Mouse (Mus musculus): ENCODE measurements around the gene Asb4. TPM values are rescaled to one million over a fixed set of nuclear protein-coding genes. Genes with fewer than 3 reads are reported as not detected.
A peak's percentile ranks its signal among the peaks of the same experiment; 100 is the strongest.
"Not testable (repeated sequence)": the region's sequence is repeated elsewhere in the genome, so short reads cannot be mapped to it uniquely, and the experiment has no call there.

The Asb4 gene
- total RNA-seq (2021) = 1 to 10 TPM; 7.3 to 9.3 TPM
- long read RNA-seq, experiment 1, partial matches to known transcripts = 13 of 13 reads
- long read RNA-seq, experiment 1, other reads (novel, unspliced or antisense) = 0 of 13 reads
- long read RNA-seq, experiment 2, partial matches to known transcripts = 23 of 24 reads
- long read RNA-seq, experiment 2, other reads (novel, unspliced or antisense) = 1 of 24 reads

GRCm38 (mm10) chr6:5383336-5384177 lies at the start of gene Asb4:
Gene Asb4, plus strand, starts transcription at chr6:5383386.
- intact Hi-C loops (cut with DNase I; ENCODE audit: low total_unique reads) = loop anchor here (10.0 kb wide), 2 partner anchors 249 to 829 kb away; no protein-coding TSS in a partner anchor
- DNase-seq = no peak

GRCm38 (mm10) chr6:5334021-5334420 lies 49.2 kb upstream of the Asb4 start:
- no peak for DNase-seq
- intact Hi-C loops (cut with DNase I; ENCODE audit: low total_unique reads) = no loop called here

- DNase-seq; intact Hi-C loops (cut with DNase I; ENCODE audit: low total_unique reads): not testable (repeated sequence)
Measured at GRCm38 (mm10) chr6:5336016-5336415, 47.2 kb upstream of the Asb4 start.

DNA sequence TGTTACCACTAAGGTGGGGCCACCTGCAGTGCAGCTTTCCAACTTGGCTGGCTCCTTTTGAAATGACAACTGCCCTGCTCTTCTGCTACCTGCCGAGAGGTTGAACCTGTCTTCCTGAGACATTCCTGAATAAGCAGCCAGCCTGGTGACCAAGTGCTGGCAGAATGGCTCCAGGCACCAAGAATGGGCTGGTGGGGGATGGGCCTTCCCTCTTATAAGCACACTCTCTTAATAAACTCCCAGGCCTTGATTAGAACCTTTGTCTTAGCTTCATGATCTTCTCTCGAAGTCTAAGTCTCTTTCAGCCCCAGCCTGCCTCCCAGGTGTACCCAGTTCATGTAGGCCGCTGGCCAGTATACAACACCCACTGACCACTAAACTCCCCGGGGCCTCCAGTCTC lies 44.4 kb upstream of the Asb4 start:
- DNase-seq; intact Hi-C loops (cut with DNase I; ENCODE audit: low total_unique reads): not testable (repeated sequence)

DNA sequence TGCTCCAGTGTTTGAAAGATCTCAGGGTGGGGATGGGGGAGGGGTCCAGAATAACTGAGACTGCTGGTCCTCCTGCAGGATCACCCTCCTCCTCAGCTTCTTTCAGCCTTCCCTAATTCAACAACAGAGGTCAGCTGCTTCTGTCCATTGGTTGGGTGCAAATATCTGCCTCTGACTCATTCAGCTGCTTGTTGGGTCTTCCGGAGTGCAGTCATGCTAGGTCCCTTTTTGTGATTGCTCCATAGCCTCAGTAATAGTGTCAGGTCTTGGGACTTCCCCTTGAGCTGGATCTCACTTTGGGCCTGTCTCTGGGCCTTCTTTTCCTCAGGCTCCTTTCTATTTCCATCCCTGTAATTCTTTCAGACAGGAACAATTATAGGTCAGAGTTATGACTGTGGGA lies 43.9 kb upstream of the Asb4 start:
- DNase-seq; intact Hi-C loops (cut with DNase I; ENCODE audit: low total_unique reads): not testable (repeated sequence)

- intact Hi-C loops (cut with DNase I; ENCODE audit: low total_unique reads) = no loop called here
- no peak for DNase-seq
Measured at GRCm38 (mm10) chr6:5344255-5344654, 38.9 kb upstream of the Asb4 start.

- DNase-seq = no peak
- intact Hi-C loops (cut with DNase I; ENCODE audit: low total_unique reads) = no loop called here
Measured at GRCm38 (mm10) chr6:5357873-5358272, 25.3 kb upstream of the Asb4 start.

DNA sequence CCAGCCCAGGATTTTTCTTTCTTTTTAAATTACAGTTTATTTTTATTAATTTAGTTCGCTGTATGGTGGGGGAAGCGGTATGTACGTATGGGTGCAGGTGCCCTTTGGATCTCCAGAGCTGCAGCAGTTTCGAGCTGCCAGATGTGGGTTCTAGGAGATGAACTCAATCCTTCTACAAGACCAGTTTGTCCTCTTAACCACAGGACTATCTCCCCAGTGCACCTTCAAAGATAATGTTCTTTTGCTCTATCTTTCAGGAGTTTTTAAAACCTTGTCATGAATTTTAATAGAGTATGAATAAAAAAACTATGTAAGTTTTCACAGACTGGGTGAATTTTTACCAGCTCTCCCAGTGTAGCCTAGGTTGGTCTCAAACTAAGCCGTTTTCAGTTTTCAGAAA lies 22.8 kb upstream of the Asb4 start:
- intact Hi-C loops (cut with DNase I; ENCODE audit: low total_unique reads) = no loop called here

GRCm38 (mm10) chr6:5361987-5362386 lies 21.2 kb upstream of the Asb4 start:
- intact Hi-C loops (cut with DNase I; ENCODE audit: low total_unique reads) = no loop called here
- DNase-seq = no peak

More for the DNA sequence above, 22.8 kb upstream of the Asb4 start:
- no peak for DNase-seq

DNA sequence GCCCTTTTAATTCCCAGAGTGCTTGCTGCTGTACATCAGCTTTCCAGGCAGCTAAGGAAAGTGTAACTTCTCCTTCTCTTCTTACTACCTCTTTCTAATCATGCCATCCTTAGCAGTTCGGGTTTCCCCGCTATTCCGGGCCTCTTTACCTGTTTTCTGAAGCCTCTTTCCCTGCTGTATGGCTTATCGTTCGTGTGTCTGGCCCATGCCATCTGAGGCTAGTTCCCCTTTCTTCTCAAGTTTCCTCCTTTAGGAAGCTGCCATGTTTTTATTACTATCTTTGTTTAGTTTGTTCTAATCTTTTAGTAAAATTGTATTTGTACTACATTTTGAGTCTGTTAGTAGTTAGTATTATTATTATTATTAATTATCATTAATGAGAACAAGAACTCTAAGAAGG lies 17.3 kb upstream of the Asb4 start:
- no peak for DNase-seq
- intact Hi-C loops (cut with DNase I; ENCODE audit: low total_unique reads) = no loop called here

DNA sequence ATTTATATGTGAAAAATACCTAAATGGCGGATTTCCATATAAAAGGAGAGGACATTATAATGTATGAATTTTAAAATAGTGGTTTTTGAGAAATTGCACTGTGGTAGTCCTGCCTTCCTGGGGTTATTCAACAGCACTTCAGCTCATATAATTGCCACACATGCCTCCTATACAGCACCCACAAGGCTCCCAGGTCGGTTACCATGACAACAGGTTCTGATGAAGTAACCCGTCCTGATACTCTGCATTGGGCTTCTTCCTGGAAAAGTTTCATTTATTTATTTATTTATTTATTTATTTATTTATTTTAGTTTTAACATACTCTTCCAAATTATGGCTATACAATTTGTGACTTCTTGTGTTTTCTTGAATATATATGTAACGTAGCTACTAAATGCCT lies 6.3 kb upstream of the Asb4 start:
- intact Hi-C loops (cut with DNase I; ENCODE audit: low total_unique reads) = no loop called here
- no peak for DNase-seq

DNA sequence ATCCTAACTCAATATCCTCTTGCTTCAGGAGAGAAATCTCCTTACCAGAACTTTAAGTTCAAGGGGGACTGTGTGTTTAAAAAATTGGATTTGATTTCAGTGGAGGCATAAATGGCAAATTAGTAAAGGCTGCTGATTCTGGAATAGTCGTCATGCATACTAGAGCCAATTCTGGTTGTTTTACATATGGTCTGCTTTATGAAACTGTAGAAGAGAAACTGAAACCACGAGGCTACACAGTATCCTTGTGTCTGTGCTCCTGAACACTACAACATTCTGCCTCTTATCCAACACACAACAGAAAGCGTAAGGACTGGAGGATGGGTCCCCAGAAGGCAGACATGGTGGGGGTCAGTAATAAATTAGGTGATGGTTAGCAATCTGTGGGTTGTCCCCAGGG lies 4.1 kb upstream of the Asb4 start:
- no peak for DNase-seq
- intact Hi-C loops (cut with DNase I; ENCODE audit: low total_unique reads) = no loop called here

- peak; percentile 24 for DNase-seq
Measured at GRCm38 (mm10) chr6:5379781-5380623, 3.2 kb upstream of the Asb4 start.

DNA sequence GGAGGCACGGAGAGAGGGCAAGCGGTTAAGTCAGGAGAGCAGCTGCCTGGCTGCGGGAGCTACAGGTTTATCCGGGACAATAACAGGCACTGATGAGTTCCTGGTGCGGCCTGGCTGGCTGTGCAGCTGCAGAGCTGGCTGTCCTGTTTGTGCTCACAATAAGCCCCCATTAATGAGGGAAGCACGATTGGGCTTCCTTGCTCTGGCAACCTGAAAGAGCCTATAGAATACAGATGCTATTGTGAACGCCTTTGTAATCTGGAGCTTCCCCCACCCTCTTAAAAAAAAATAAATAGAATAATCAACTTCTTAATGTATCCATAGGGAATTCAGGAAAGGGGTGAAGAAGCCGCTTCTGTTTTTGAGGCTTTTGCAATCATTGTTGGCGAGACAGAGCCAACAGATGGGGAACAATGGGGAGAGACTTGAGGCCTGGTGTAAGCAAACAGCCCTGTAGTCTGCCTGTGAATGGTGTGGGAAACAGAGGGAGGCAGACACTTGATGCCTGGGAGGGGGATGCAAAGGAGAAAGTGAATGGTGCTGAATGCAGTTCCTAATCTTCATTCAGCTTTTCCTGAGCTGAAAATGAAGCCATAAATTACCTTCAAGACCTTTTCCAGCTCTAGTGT lies 2.4 kb upstream of the Asb4 start:
- intact Hi-C loops (cut with DNase I; ENCODE audit: low total_unique reads) = loop anchor here (10.0 kb wide), 2 partner anchors 246 to 826 kb away; no protein-coding TSS in a partner anchor

More at GRCm38 (mm10) chr6:5379781-5380623, 3.2 kb upstream of the Asb4 start:
- intact Hi-C loops (cut with DNase I; ENCODE audit: low total_unique reads) = loop anchor here (10.0 kb wide), 2 partner anchors 245 to 825 kb away; no protein-coding TSS in a partner anchor

GRCm38 (mm10) chr6:5381918-5382582 lies 1.1 kb upstream of the Asb4 start:
- intact Hi-C loops (cut with DNase I; ENCODE audit: low total_unique reads) = loop anchor here (10.0 kb wide), 2 partner anchors 247 to 827 kb away; no protein-coding TSS in a partner anchor
- DNase-seq = no peak

More for the DNA sequence above, 2.4 kb upstream of the Asb4 start:
- peak; percentile 35 for DNase-seq

- DNase-seq = peak; percentile 82
- intact Hi-C loops (cut with DNase I; ENCODE audit: low total_unique reads) = loop anchor here (10.0 kb wide), 2 partner anchors 248 to 828 kb away; no protein-coding TSS in a partner anchor
Measured at GRCm38 (mm10) chr6:5382583-5383215, 487 bp upstream of the Asb4 start.

DNA sequence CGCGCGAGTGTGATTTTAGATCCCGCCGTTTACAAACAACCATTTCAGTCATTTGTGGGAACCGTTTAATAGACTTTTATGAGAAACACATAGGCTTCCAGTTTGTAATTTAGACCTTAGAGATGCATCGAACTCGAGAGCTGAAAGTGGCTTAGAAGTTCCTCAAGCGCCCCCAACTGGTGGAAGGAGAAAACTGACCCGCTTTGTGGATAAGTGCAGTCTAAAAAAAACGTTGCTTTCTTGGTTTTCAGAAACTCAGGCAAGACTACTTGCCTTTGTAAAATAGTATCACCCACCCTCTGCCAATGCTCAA lies 948 bp downstream of the Asb4 start:
- intact Hi-C loops (cut with DNase I; ENCODE audit: low total_unique reads) = loop anchor here (10.0 kb wide), 2 partner anchors 249 to 829 kb away; no protein-coding TSS in a partner anchor
- peak; percentile 59 for DNase-seq

- intact Hi-C loops (cut with DNase I; ENCODE audit: low total_unique reads) = loop anchor here (10.0 kb wide), 2 partner anchors 250 to 830 kb away; no protein-coding TSS in a partner anchor
- no peak for DNase-seq
Measured at GRCm38 (mm10) chr6:5385161-5385640, 2.0 kb downstream of the Asb4 start.
